Mouse (Mus musculus): Measurements from ENCODE around the gene Prelid1. TPM values are rescaled to one million over a fixed set of nuclear protein-coding genes. Genes with fewer than 3 reads are reported as not detected.

The Prelid1 gene
- polyA plus RNA-seq, 1 experiment from 2014 or later = 518 TPM

Other genes starting within 250 kb of the Prelid1 start
- gene Uimc1, start 220.2 kb upstream of the Prelid1 start, polyA plus RNA-seq (2015; fragmentation: Nextera tagmentation; extraction: Ambion mirVana) = 24.9 and 27.4 TPM in 2 replicates
- 19.6 and 22.7 TPM in 2 replicates for gene Zfp346, start 215.2 kb upstream of the Prelid1 start, polyA plus RNA-seq (2015; fragmentation: Nextera tagmentation; extraction: Ambion mirVana)
- not detected in 2 replicates for gene Gm17617, start 187.0 kb upstream of the Prelid1 start, polyA plus RNA-seq (2015; fragmentation: Nextera tagmentation; extraction: Ambion mirVana)
- gene Fgfr4, start 167.9 kb upstream of the Prelid1 start, polyA plus RNA-seq (2015; fragmentation: Nextera tagmentation; extraction: Ambion mirVana) = 21.8 and 23.0 TPM in 2 replicates
- 49.6 and 58.6 TPM in 2 replicates for gene Nsd1, start 110.7 kb upstream of the Prelid1 start, polyA plus RNA-seq (2015; fragmentation: Nextera tagmentation; extraction: Ambion mirVana)
- gene Rab24, start 1.4 kb downstream of the Prelid1 start, polyA plus RNA-seq (2015; fragmentation: Nextera tagmentation; extraction: Ambion mirVana) = 91.5 and 95.5 TPM in 2 replicates
- gene Mxd3, start 9.3 kb downstream of the Prelid1 start, polyA plus RNA-seq (2015; fragmentation: Nextera tagmentation; extraction: Ambion mirVana) = 33.5 and 37.6 TPM in 2 replicates
- 127 and 131 TPM in 2 replicates for gene Lman2, start 42.3 kb downstream of the Prelid1 start, polyA plus RNA-seq (2015; fragmentation: Nextera tagmentation; extraction: Ambion mirVana)
- gene Rgs14, start 49.2 kb downstream of the Prelid1 start, polyA plus RNA-seq (2015; fragmentation: Nextera tagmentation; extraction: Ambion mirVana) = 1.1 and 1.3 TPM in 2 replicates
- gene Slc34a1, start 77.7 kb downstream of the Prelid1 start, polyA plus RNA-seq (2015; fragmentation: Nextera tagmentation; extraction: Ambion mirVana) = 366 and 385 TPM in 2 replicates
- gene Pfn3, start 94.7 kb downstream of the Prelid1 start, polyA plus RNA-seq (2015; fragmentation: Nextera tagmentation; extraction: Ambion mirVana) = 0.46 TPM in 1 of 2 replicates, not detected in the other
- gene F12, start 106.3 kb downstream of the Prelid1 start, polyA plus RNA-seq (2015; fragmentation: Nextera tagmentation; extraction: Ambion mirVana) = 0.28 and 0.79 TPM in 2 replicates
- gene Grk6, start 124.6 kb downstream of the Prelid1 start, polyA plus RNA-seq (2015; fragmentation: Nextera tagmentation; extraction: Ambion mirVana) = 17.4 and 25.6 TPM in 2 replicates
- 0.37 and 0.59 TPM in 2 replicates for gene Prr7, start 143.8 kb downstream of the Prelid1 start, polyA plus RNA-seq (2015; fragmentation: Nextera tagmentation; extraction: Ambion mirVana)
- gene Dbn1, start 167.6 kb downstream of the Prelid1 start, polyA plus RNA-seq (2015; fragmentation: Nextera tagmentation; extraction: Ambion mirVana) = 177 and 194 TPM in 2 replicates
- gene Pdlim7, start 193.2 kb downstream of the Prelid1 start, polyA plus RNA-seq (2015; fragmentation: Nextera tagmentation; extraction: Ambion mirVana) = 162 and 169 TPM in 2 replicates
- gene Dok3, start 208.8 kb downstream of the Prelid1 start, polyA plus RNA-seq (2015; fragmentation: Nextera tagmentation; extraction: Ambion mirVana) = 2.5 TPM in 2 replicates
- gene Ddx41, start 216.2 kb downstream of the Prelid1 start, polyA plus RNA-seq (2015; fragmentation: Nextera tagmentation; extraction: Ambion mirVana) = 89.1 and 91.6 TPM in 2 replicates

Data from kidney, embryonic 16.5 days (tissue).